Comparison of ENCODE assay signal across 17 mouse cellular contexts in genomic region chr2:168618205-168618717, GRCm38 (mm10). TPM values are rescaled to one million over a fixed set of nuclear protein-coding genes. Genes with fewer than 3 reads are reported as not detected.
A peak's percentile ranks its signal among the peaks of the same experiment; 100 is the strongest.
DNase-seq lines count a peak whose midpoint lies in the region; ATAC-seq lines count a peak whose summit lies in the region.
"Had no signal": no experiment of that assay in that cellular context is flagged by ENCODE, and none has a peak within 500 bp of the region (broad histone marks: within the 10 kb centered on the region; RNA-seq: fewer than 3 reads in every experiment).

No protein-coding gene starts in this region.

- DNase-seq in hindbrain, embryonic 14.5 days (ENCODE audit: low spot score): no peak
- peak; percentile 25 for DNase-seq in NIH3T3 (ENCODE audit: low read depth)
- DNase-seq in forelimb bud, embryonic 11.5 days (ENCODE audit: low read depth, low spot score): peak; percentile 85
- no peak for DNase-seq in ovary, postnatal 14 days (ENCODE audit: low spot score)
- DNase-seq in embryo, embryonic 11 days: no peak
- DNase-seq in spleen, adult 12 weeks (ENCODE audit: low spot score): no peak
- DNase-seq: B cell, adult 2 months; cerebellum, adult 8-10 months; gastrocnemius, adult 2 months; kidney, postnatal 10 days; left cerebral cortex, postnatal 4 days had no signal

- no peaks in the 10 kb centered on the region for H3K4me1 ChIP-seq in hindbrain, embryonic 14.5 days (replicated peaks; ENCODE audit: control insufficient read depth, insufficient read depth, low read length)
- no peaks in the 10 kb centered on the region; the same call in 1 of the 2 replicates for H3K4me1 ChIP-seq in hindbrain, embryonic 12.5 days
- H3K4me1 ChIP-seq in limb, embryonic 15.5 days: peaks cover 41% of the 10 kb centered on the region
- H3K4me1 ChIP-seq: liver, embryonic 15.5 days had no signal

- no peaks in the 10 kb centered on the region for H3K27me3 ChIP-seq in hindbrain, embryonic 14.5 days (ENCODE audit: control insufficient read depth, insufficient read depth, low read length)
- H3K27me3 ChIP-seq in hindbrain, embryonic 12.5 days: no peaks in the 10 kb centered on the region
- no peaks in the 10 kb centered on the region for H3K27me3 ChIP-seq in limb, embryonic 15.5 days
- H3K27me3 ChIP-seq: intestine, embryonic 15.5 days; liver, embryonic 15.5 days had no signal

- H3K4me3 ChIP-seq in hindbrain, embryonic 14.5 days (replicated peaks; ENCODE audit: low read length): no peak overlapping the region
- H3K4me3 ChIP-seq in hindbrain, embryonic 12.5 days: no peak overlapping the region
- no peak overlapping the region for H3K4me3 ChIP-seq in limb, embryonic 15.5 days
- H3K4me3 ChIP-seq: gastrocnemius, adult 2 months; heart, embryonic 10.5 days; intestine, embryonic 15.5 days; layer of hippocampus, adult 2 months; liver, embryonic 15.5 days had no signal

- no peak for ATAC-seq in hindbrain, embryonic 14.5 days (ENCODE audit: low FRiP score)
- no peak for ATAC-seq in hindbrain, embryonic 12.5 days (ENCODE audit: low FRiP score)
- ATAC-seq in limb, embryonic 15.5 days (ENCODE audit: insufficient number of reproducible peaks, low FRiP score, low TSS enrichment, low read depth): no peak
- ATAC-seq: intestine, embryonic 15.5 days had no signal

- no peak overlapping the region for H3K4me2 ChIP-seq in hindbrain, embryonic 14.5 days (replicated peaks)
- H3K4me2 ChIP-seq in hindbrain, embryonic 12.5 days (replicated peaks): no peak overlapping the region
- H3K4me2 ChIP-seq in limb, embryonic 15.5 days: no peak overlapping the region
- H3K4me2 ChIP-seq: intestine, embryonic 15.5 days; liver, embryonic 15.5 days had no signal

- peak overlapping the region; percentile 11; the same call in 1 of the 2 replicates for H3K27ac ChIP-seq in hindbrain, embryonic 14.5 days
- H3K27ac ChIP-seq in hindbrain, embryonic 12.5 days: no peak overlapping the region
- peak overlapping the region; percentile 14; the same call in 1 of the 2 replicates for H3K27ac ChIP-seq in limb, embryonic 15.5 days
- H3K27ac ChIP-seq: gastrocnemius, adult 2 months; heart, embryonic 10.5 days; intestine, embryonic 15.5 days; layer of hippocampus, adult 2 months; liver, embryonic 15.5 days had no signal

- H3K9ac ChIP-seq in hindbrain, embryonic 14.5 days: no peak overlapping the region
- H3K9ac ChIP-seq in hindbrain, embryonic 12.5 days: no peak overlapping the region
- H3K9ac ChIP-seq in limb, embryonic 15.5 days: no peak overlapping the region
- H3K9ac ChIP-seq: intestine, embryonic 15.5 days; liver, embryonic 15.5 days had no signal

- no peaks in the 10 kb centered on the region for H3K36me3 ChIP-seq in hindbrain, embryonic 14.5 days (replicated peaks; ENCODE audit: control insufficient read depth, insufficient read depth)
- no peaks in the 10 kb centered on the region for H3K36me3 ChIP-seq in hindbrain, embryonic 12.5 days
- H3K36me3 ChIP-seq in limb, embryonic 15.5 days: no peaks in the 10 kb centered on the region
- H3K36me3 ChIP-seq: heart, embryonic 10.5 days; intestine, embryonic 15.5 days; liver, embryonic 15.5 days had no signal

- no peaks in the 10 kb centered on the region for H3K9me3 ChIP-seq in hindbrain, embryonic 14.5 days (ENCODE audit: control insufficient read depth, low read length)
- 0 out of 2 replicates have a peak, but pooled peaks cover 4% of the 10 kb centered on the region for H3K9me3 ChIP-seq in hindbrain, embryonic 12.5 days (replicated peaks)
- no peaks in the 10 kb centered on the region for H3K9me3 ChIP-seq in limb, embryonic 15.5 days
- H3K9me3 ChIP-seq: heart, embryonic 10.5 days; intestine, embryonic 15.5 days; liver, embryonic 15.5 days had no signal

- 73% methylated on average over 15 of the region's 15 CpGs for WGBS in hindbrain, embryonic 14.5 days
- 75% methylated on average over 15 of the region's 15 CpGs for WGBS in hindbrain, embryonic 12.5 days
- WGBS in limb, embryonic 15.5 days: 17% methylated on average over 15 of the region's 15 CpGs

RNA-seq across cellular contexts. Expression of gene Nfatc2, which starts 16.8 kb away (rescaled TPM):
- 3.4 and 3.7 TPM in 2 replicates for polyA plus RNA-seq in hindbrain, embryonic 14.5 days (2014; fragmentation: Nextera tagmentation; extraction: Ambion mirVana)
- 2.2 and 2.4 TPM in 2 replicates for polyA plus RNA-seq in hindbrain, embryonic 12.5 days (2016; fragmentation: Nextera tagmentation; extraction: Ambion mirVana)
- 6.2 and 8.9 TPM in 2 replicates for polyA plus RNA-seq in limb, embryonic 15.5 days (2015; fragmentation: Nextera tagmentation; extraction: Ambion mirVana)

Comparison
In these comparisons a context has a peak if more than half of its experiments do, and no peak if none do; other contexts are left out.
1. DNase-seq: peak in NIH3T3 (single experiment) and forelimb bud, embryonic 11.5 days (single experiment); none in hindbrain, embryonic 14.5 days (single experiment), ovary, postnatal 14 days (single experiment), embryo, embryonic 11 days (single experiment) and spleen, adult 12 weeks (single experiment).